Mouse (Mus musculus): ENCODE measurements around the gene Cntfr.

Cntfr gene

GRCm38 (mm10) chr4:41641199-41641822 lies 55.6 kb downstream of the Cntfr start:
- no peak for DNase-seq

- peak; percentile 96 to 98 for DNase-seq
Observed at GRCm38 (mm10) chr4:41639913-41640507, 56.9 kb downstream of the Cntfr start, which contains the start of gene Enho. Gene Enho, minus strand, starts transcription at chr4:41640324.

- DNase-seq, result no peak
Observed at GRCm38 (mm10) chr4:41639214-41639841, 57.6 kb downstream of the Cntfr start.

GRCm38 (mm10) chr4:41638828-41639213 lies 58.1 kb downstream of the Cntfr start:
- DNase-seq, result no peak

- no peak for DNase-seq
Observed at GRCm38 (mm10) chr4:41638186-41638731, 58.6 kb downstream of the Cntfr start.

GRCm38 (mm10) chr4:41636882-41637635 lies 59.8 kb downstream of the Cntfr start:
- DNase-seq, result no peak

GRCm38 (mm10) chr4:41636366-41636765 lies 60.5 kb downstream of the Cntfr start:
- DNase-seq, result peak; percentile 43 to 67

- no peak for DNase-seq
Observed at GRCm38 (mm10) chr4:41635906-41636305, 61.0 kb downstream of the Cntfr start.

- DNase-seq, result no peak
Observed at GRCm38 (mm10) chr4:41635224-41635623, 61.7 kb downstream of the Cntfr start.

- no peak for DNase-seq
Observed at GRCm38 (mm10) chr4:41634631-41635030, 62.3 kb downstream of the Cntfr start.

GRCm38 (mm10) chr4:41633001-41633400 lies 63.9 kb downstream of the Cntfr start:
- peak in 1 of 2 experiments; percentile 38 for DNase-seq

GRCm38 (mm10) chr4:41631390-41631789 lies 65.5 kb downstream of the Cntfr start:
- peak; percentile 64 to 67 for DNase-seq

- no peak for DNase-seq
Observed at GRCm38 (mm10) chr4:41630196-41630595, 66.7 kb downstream of the Cntfr start.

- DNase-seq, result peak; percentile 30 to 41
Observed at GRCm38 (mm10) chr4:41628202-41628927, 68.5 kb downstream of the Cntfr start.

- no peak for DNase-seq
Observed at GRCm38 (mm10) chr4:41622071-41622470, 74.8 kb downstream of the Cntfr start.

- DNase-seq, result no peak
Observed at GRCm38 (mm10) chr4:41618916-41619746, 77.8 kb downstream of the Cntfr start.

- DNase-seq, result no peak
Observed at GRCm38 (mm10) chr4:41615661-41616599, 81.0 kb downstream of the Cntfr start.

- DNase-seq, result peak; percentile 72 to 89
Observed at GRCm38 (mm10) chr4:41614156-41614555, 82.7 kb downstream of the Cntfr start.

GRCm38 (mm10) chr4:41612166-41612565 lies 84.7 kb downstream of the Cntfr start:
- no peak for DNase-seq

GRCm38 (mm10) chr4:41610594-41610980 lies 86.3 kb downstream of the Cntfr start:
- no peak for DNase-seq
